8 mouse cellular contexts compared by ENCODE assay signal in genomic region chr10:83184480-83185069, GRCm38 (mm10).
DNase-seq lines count a peak whose midpoint lies in the region; ATAC-seq and TF ChIP-seq lines count a peak whose summit lies in the region.

No protein-coding gene starts in this region.

- H3K4me3 ChIP-seq in hindbrain, embryonic 15.5 days = no peak overlapping the region
- no peak overlapping the region for H3K4me3 ChIP-seq in liver, embryonic 12.5 days
- no peak overlapping the region for H3K4me3 ChIP-seq in stomach, postnatal 0 days (ENCODE audit: low read depth, low read length)

- TF ChIP-seq EP300 in stomach, postnatal 0 days (optimal IDR thresholded peaks at IDR 0.05) = no peak

- no peak overlapping the region for H3K4me2 ChIP-seq in hindbrain, embryonic 15.5 days
- H3K4me2 ChIP-seq in liver, embryonic 12.5 days = peak overlapping the region; percentile 35
- H3K4me2 ChIP-seq in stomach, postnatal 0 days (replicated peaks; ENCODE audit: low read depth) = no peak overlapping the region

- peak overlapping the region; percentile 32; the same call in 1 of the 2 replicates for H3K27ac ChIP-seq in hindbrain, embryonic 15.5 days (replicated peaks)
- H3K27ac ChIP-seq in liver, embryonic 12.5 days = peak overlapping the region; percentile 50
- peak overlapping the region; percentile 18; the same call in 1 of the 2 replicates for H3K27ac ChIP-seq in stomach, postnatal 0 days (replicated peaks)

- TF ChIP-seq CTCF in stomach, postnatal 0 days (IDR thresholded peaks at IDR 0.05; ENCODE audit: low read depth) = no peak

- peaks cover 36% of the 10 kb centered on the region for H3K4me1 ChIP-seq in hindbrain, embryonic 15.5 days (replicated peaks)
- H3K4me1 ChIP-seq in liver, embryonic 12.5 days = peaks cover 68% of the 10 kb centered on the region
- H3K4me1 ChIP-seq in stomach, postnatal 0 days (replicated peaks; ENCODE audit: control insufficient read depth, insufficient read depth) = no peaks in the 10 kb centered on the region; the same call in 1 of the 2 replicates

- no peaks in the 10 kb centered on the region for H3K9me3 ChIP-seq in hindbrain, embryonic 15.5 days
- H3K9me3 ChIP-seq in liver, embryonic 12.5 days (replicated peaks) = 0 out of 2 replicates have a peak, but pooled peaks cover under 1% of the 10 kb centered on the region
- H3K9me3 ChIP-seq in stomach, postnatal 0 days (ENCODE audit: control insufficient read depth, low read length) = no peaks in the 10 kb centered on the region

- H3K36me3 ChIP-seq in hindbrain, embryonic 15.5 days = no peaks in the 10 kb centered on the region
- H3K36me3 ChIP-seq in liver, embryonic 12.5 days = 0 out of 2 replicates have a peak, but pooled peaks cover 4% of the 10 kb centered on the region
- no peaks in the 10 kb centered on the region for H3K36me3 ChIP-seq in stomach, postnatal 0 days (ENCODE audit: control insufficient read depth, insufficient read depth, low read length)

- peak; percentile 47 to 48 for DNase-seq in heart, adult 18-20 months
- DNase-seq in heart, adult 8-10 months (ENCODE audit: low spot score) = no peak
- peak; percentile 71 for DNase-seq in 416B (ENCODE audit: low read depth)
- peak; percentile 55 to 59 for DNase-seq in cerebellum, adult 18-20 months
- DNase-seq in stomach, postnatal 0 days (ENCODE audit: low spot score) = no peak
- DNase-seq in testis, postnatal 10 days (ENCODE audit: low spot score) = no peak

- H3K27me3 ChIP-seq in hindbrain, embryonic 15.5 days = no peaks in the 10 kb centered on the region
- H3K27me3 ChIP-seq in liver, embryonic 12.5 days (replicated peaks) = no peaks in the 10 kb centered on the region
- H3K27me3 ChIP-seq in stomach, postnatal 0 days (ENCODE audit: control insufficient read depth, insufficient read depth, low read length) = no peaks in the 10 kb centered on the region

- 52% methylated on average over 7 of the region's 7 CpGs for WGBS in hindbrain, embryonic 15.5 days
- 24% methylated on average over 7 of the region's 7 CpGs for WGBS in liver, embryonic 12.5 days (ENCODE audit: insufficient replicate concordance)
- WGBS in stomach, postnatal 0 days = 44% methylated on average over 7 of the region's 7 CpGs

- H3K9ac ChIP-seq in hindbrain, embryonic 15.5 days = no peak overlapping the region
- H3K9ac ChIP-seq in liver, embryonic 12.5 days = no peak overlapping the region
- 0 out of 2 replicates have a peak overlapping the region, but pooled peaks have one; percentile 38 for H3K9ac ChIP-seq in stomach, postnatal 0 days (ENCODE audit: low read length)

- ATAC-seq in hindbrain, embryonic 15.5 days (ENCODE audit: low FRiP score, low read depth) = no peak
- ATAC-seq in liver, embryonic 12.5 days = peak; percentile 46
- ATAC-seq in stomach, postnatal 0 days (ENCODE audit: low FRiP score, low TSS enrichment) = no peak

Comparison
In these comparisons a context has a peak if more than half of its experiments do, and no peak if none do; other contexts are left out.
1. DNase-seq: peak in heart, adult 18-20 months (2 of 2), 416B (single experiment) and cerebellum, adult 18-20 months (2 of 2); none in heart, adult 8-10 months (single experiment), stomach, postnatal 0 days (single experiment) and testis, postnatal 10 days (single experiment).
2. Peak in every context shown above with its lines, with median percentiles within 50 percentile points of each other: H3K27ac ChIP-seq.